Mouse (Mus musculus) 3134 (cell line): ENCODE results near the gene Olfr986.
"Not testable (repeated sequence)": the region's sequence is repeated elsewhere in the genome, so short reads cannot be mapped to it uniquely, and the experiment has no call there.

Experiments
- DNase-seq: peaks from one replicate; pipeline ENCODE4 v3.0.0-alpha.2; 2011; ENCODE audit warnings: low spot score; ENCODE audit not compliant: insufficient read length; ENCODE audit errors: extremely low read depth

Gene Olfr986

DNA sequence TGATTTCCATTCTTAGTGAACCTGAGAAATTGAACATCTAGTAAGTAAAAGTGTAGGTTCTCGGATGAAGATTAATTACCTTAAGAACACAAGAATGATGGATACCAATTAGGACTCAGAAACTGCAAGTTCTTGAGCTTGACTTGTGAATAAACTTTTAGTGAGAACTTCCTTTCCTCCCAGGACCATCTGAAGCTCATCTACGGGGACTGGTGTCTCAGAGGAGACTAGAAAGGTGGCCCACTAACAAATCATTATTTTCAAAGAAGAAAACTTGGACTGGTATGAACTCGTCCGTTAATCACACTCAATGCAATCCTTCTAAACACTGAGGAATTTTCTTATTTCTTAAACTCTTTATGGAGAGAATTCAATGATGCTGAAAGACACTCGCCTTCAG lies at the start of gene Olfr986:
Gene Olfr986, plus strand, starts transcription at position 301 of the 400 bp plus-strand sequence.
- DNase-seq: no peak

DNA sequence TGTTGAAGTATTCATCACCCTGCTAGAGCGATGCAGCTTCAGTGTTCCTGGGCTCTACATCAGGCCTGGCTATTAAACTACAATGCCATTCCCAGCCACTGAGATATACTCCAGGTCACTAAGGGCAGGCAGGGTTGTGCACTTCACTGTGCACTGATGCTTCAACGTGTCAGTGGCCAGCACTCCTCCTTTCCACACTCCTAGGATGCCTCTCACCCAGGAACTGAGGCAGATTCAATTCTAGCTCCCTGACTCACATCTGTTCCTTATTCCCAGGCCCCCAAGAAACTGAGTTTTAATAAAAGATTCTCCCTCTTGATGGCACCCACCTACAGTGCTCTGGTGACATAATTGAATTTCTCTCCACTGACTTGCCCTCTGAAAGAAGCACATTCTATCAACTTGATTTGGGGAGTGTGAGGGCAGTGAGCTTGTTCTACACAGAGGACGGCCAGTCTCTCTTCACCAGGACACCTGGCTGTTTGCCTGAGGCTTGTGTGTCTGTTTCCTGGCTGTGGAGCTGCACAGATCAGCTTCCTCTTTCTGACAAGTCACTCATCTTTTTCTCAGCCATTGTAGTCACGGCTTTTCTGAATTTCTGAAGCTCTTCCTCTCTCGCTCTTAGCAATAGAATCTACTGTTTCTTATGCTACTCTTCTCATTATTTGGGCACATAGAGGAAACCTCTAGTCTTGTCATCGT lies 43.6 kb upstream of the Olfr986 start:
- DNase-seq: no peak

DNA sequence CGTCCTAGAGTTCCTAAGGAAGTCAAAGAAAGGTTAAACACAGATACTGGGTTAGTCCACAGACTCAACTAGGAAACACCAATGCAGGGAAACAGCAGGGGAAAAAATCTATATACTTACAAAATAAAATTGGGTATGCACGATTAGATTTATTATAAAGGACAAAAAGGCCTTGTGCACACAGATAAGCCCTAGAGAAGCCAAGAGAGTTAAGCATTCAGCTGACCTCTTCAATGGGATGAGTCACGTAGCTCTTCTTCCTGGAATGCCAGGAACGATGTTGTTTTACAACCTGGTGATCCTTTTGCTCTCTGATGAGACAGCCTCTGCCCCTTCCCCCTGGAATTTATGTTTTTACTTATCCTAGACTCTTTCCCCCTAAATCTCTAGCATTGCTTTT lies 41.2 kb upstream of the Olfr986 start:
- DNase-seq: no peak

DNA sequence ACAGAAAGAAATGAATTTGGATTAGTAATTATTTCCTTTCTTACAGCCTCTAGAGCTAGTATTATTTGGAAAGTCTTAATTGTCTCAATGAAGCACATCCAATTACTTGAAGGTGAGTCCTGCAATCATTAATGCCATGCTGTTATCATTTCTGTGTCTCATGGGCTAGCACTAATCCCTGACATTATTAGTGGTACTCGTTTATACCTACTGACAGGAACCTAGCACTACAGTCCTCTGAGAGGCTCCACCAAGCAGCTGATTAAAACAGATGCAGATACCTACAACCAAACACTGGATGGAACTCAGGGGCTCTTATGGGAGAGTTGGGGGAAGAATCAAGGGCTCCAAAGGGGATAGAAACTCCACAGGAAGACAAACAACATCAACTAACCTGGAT lies 39.2 kb upstream of the Olfr986 start:
- DNase-seq: no peak

DNA sequence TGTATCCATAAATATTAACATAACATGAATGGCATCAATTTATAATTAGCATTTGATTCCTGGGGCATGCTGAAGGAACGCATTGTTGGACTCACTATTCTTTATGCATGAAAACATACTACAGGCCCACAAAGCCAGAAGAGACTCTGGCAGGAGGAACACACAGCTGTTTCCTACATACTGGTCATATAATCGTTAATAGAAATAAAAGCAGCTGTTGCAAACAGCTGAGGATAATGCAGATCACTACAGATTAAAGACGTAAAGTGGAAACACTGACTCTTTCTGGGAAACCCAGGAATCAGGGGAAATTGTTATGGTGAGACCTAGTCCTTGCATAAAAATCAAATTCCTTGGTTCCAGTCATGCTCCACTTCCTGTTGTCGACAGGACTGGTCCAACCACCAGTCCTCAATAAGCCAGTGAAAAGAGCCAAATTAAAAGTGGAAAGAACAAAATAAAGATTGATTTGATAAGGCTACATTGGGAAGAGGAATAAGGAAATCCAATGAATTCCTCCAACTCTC lies 25.5 kb upstream of the Olfr986 start:
- no peak for DNase-seq

DNA sequence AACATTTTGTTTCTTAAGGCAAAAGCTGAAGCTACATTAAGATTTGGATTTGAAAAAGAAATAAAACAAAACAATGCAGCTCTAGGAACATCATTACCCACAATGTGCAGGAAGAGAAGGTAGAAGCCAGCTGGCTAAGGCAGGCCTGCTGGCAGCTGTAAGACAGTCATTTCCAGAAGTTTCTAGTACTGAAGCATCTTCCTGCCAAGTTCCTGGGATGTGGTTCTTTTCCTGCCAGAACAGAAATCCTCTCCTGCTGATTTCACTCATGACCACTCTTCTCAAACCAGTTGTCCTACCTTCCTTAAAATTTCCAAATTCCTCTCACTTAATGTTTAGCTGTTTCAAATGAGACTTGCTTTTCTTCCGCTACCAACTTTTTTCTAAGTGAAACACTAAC lies 14.3 kb upstream of the Olfr986 start:
- no peak for DNase-seq

DNA sequence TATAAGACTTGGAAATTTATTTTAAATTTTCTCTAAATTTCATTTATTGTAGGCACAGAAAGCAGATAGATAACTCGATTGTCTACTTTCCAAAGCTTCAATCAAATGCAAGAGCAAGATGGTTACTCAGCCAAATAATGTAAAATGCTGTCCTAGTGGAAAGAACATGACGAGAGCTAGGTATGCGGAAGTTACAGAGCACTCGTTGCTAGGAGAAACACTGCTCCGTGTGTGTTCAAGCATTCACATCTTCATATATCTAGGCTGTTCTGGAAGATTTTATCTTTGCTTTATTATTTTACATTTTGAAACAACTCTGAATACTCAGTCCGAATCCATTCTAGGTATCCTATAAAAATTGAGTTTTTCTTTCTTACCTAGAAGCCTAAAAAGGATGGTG lies 3.7 kb upstream of the Olfr986 start:
- no peak for DNase-seq

DNA sequence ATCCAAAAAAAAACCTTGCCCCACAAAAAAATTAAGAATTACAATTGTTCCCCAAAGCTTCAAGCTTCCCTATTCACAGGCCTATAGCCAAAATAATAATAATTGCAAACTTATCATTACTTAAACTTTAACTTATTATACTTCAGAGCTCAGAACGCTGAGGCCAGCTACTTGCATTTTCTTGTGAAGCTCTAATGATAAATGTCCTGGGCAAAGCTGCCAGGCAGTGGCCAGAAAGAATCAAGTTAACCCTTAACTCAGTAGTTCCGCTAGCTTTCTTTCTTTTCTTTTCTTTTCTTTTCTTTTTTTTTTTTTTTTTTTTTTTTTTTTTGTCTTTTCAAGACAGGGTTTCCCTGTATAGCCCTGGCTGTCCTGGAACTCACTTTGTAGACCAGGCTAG lies 4.4 kb downstream of the Olfr986 start:
- not testable (repeated sequence) for DNase-seq

DNA sequence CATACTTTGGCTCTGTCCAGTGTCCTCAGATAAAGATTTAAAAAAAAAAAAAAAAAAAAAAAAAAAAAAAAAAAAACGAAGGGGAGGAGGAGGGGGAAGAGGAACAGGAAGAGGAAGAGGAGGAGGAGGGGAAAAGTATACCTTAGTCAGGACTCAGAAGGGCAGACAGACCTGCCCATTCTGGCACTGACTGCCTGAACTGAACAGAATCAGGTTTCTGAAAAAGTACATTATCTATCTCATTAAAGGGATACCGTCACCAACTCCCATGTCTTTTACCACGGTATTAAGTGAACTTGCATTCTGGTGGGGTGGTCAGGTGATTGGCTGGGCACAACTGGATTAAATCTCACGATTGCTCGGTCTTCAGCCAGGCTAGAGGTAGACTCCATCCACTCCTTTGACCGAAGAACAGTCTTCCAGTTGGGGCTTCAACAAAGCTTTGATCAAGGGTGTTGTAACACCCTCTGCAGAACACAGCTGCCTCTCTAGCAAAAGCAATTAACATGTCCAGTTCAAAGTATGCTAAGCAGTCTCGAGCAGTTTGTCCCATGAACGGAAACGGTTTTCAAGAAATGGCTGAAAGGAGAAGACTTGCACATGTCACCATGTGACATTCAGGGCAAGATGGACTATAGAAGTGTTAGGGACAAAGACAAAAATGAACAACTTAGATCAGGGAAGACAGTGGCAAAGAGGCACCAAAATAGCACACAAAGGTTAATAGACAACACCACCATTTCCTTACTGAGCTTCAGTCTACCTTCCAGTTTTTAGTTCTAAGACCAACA lies 10.6 kb downstream of the Olfr986 start:
- DNase-seq: no peak

DNA sequence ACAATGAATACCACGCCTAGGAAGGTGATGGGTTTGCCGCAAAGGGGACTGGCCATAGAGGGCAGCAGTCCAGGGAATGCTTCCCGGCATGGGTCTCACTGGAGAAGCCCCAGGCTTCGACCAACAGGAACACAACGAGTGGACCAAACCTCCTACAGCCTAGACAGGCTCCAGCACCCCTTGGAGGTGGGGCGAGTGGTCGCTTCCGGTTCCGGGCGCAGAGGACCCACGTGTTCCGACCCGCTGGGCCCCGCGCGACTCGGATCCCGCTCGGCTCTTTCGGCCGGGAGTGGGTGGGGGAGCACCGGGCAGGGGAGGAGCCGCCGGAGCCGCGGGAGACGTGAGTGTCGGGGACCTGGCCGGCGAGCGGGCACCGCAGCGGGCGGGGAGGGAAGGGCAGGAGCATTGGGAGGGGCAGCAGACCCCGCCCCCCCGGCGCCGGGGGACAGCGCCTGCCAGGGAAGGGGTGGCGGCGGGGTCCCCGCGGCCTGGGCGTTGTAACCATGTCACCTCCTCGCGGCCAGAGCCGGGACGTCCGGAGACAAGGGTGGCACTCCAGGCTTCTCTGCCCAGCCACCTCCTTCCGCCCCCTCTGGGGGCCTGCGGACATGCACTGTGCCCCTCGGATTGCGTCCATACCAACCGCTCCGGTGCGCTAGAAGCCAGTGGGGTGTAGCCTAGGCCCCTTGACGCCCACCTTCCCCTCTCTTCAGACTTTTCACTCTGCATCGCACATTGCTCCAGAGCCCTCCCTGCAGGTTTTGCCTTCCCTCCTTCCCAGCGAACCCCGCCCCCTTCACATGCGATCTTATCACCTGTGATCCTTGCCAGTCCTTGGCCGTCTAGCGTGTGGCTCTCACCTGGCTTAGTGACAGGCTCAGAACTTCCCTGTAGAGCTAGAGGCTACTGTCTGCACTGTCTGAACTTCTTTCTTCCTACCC lies 11.6 kb downstream of the Olfr986 start, which contains the start of gene Zfp202:
Gene Zfp202, plus strand, starts transcription at position 219 of the 941 bp plus-strand sequence.
- DNase-seq: peak; percentile 89

DNA sequence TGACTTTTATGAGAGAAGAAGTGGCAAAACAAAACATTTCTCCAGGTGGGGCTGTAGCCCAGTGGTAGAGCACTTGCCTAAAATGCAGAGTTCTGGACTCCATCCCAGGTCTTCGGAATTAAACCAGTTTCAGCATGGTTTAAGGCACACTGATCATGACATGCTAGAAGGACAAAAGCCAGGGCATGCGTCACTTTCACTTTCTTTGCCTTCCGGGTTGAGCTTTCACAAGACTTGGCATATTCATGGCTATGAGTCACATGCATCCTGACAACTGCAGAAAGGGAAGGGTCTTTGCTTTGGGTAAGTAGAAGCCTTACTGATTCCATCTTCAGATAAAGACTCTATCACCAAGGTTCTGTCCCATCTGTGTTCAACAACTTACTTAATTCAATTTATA lies 15.3 kb downstream of the Olfr986 start:
- DNase-seq: peak; percentile 38

DNA sequence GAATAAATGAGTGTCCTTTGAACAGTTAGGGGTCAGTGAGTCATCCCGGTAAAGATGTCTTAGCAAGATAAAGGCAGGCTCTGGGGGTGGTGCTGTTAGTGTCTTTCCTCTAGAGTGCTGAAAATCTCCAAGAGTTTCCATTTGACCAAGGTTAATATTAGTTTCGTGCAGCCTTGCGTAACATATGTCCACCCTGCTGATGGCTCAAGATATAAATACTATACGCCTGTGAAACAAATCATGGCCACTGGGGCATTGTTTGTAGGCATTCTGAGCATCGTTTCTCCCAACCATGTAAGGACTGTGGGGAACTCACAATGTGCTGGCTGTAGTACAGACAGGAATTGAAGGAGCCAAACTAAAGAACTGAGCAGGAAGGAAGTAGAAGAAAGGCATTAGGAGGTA lies 25.8 kb downstream of the Olfr986 start:
- DNase-seq: no peak

DNA sequence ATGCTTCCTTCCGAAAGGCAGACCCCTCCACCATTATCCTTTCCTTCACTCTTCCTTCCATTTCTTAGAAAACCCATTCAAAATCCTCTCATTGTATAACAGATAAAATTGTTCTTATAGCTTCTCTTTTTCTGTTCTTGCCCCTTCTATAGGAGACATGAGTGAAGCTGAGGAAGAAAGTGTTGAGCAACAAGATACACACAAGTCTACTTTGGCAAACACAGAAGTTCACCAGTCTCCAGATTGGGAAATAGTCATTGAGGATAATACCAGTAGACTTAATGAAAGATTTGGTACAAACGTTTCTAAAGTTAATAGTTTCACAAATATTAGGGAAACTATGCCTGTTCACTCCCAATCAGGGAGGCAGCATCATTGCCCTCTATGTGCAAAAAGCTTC lies 30.0 kb downstream of the Olfr986 start:
- no peak for DNase-seq

DNA sequence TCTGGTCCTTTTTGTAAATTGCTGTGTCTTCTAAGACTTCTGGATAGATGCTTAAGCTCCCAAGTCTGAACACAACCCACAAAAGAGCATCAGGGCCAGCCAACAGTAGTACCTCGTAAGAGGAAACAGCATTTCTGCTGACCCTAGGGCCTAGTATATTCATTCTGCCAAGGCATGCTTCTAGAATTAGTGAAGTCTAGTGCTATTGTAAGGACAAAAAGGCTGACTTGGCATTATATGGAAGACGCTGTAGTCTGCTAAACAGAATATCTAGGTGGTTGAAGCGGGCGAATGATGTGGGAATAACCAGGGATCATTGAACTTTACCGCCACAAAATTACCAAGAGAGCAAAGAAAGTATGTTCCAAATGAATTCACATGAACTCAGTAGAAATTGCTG lies 33.3 kb downstream of the Olfr986 start:
- no peak for DNase-seq

DNA sequence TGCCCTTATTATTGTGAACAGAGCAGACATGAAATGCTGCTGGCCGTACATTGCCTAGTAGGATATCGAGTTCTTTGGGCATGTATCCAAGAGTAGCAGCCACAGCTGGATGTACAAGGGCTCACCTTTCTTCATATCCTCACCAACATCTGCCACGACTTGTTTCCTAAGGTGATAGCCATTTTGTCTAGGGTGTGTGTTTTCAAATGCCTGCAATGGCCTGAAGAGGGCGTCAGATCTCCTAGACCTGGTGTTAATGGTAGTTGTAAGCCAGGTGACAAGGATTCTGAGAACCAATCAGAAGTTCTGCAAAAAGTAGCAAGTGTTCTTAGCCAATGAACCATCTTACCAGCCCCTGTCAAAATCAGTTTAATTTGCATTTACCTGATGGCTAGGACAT lies 35.9 kb downstream of the Olfr986 start:
- no peak for DNase-seq

DNA sequence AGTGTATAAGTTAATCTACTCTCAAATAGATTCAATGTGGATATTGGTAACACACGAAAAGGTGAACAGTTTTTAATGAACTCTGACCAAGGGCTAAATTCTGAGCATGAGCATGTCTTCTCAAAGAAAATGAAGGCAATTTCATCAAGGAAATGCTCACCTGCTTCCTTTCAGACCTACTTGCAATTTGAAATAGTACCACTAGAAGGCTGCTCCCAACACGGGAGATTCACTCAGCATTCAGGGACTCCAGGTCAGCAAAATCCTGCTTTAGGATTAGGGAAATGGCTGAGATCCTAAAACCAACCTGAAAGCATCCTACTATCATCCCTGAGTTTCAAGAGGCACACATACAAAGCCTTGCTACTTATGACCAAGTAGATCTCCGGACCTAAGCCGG lies 43.6 kb downstream of the Olfr986 start:
- no peak for DNase-seq

DNA sequence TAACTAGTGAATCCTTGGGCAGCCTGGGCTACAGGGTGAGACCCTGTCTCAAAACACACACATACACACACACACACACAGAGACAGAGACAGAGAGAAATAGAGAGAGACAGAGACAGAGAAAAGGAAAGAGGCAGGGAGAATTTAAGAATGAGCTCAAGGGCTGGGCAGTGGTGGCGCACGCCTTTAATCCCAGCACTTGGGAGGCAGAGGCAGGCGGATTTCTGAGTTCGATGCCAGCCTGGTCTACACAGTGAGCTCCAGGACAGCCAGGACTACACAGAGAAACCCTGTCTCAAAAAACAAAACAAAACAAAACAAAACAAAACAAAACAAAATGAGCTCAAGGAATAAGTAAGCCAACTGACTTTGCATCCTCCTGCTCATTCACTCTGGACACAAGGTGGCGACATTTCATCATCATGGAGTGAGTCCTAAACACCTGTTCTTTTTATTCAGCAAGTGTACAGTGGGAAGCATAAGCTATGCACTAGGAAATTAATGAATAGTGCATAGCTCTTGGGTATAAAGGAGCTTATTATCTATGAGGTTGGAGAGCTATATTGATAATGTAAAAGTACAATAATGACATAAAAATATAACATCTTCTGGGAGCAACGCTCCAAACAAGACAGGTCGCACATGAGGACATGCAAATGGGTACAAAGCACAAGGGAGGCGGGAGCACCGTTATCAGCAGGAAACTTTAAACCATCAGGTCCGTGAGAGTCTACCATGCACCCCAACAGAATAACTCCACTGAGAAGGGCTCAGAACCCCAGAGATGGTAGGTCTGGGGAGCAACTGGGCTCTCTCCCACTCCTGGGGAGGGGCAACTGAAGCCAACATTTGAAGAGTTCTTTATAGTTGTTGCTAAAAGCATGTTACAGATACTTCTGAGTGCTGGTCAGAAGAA lies 47.4 kb downstream of the Olfr986 start:
- DNase-seq: no peak

DNA sequence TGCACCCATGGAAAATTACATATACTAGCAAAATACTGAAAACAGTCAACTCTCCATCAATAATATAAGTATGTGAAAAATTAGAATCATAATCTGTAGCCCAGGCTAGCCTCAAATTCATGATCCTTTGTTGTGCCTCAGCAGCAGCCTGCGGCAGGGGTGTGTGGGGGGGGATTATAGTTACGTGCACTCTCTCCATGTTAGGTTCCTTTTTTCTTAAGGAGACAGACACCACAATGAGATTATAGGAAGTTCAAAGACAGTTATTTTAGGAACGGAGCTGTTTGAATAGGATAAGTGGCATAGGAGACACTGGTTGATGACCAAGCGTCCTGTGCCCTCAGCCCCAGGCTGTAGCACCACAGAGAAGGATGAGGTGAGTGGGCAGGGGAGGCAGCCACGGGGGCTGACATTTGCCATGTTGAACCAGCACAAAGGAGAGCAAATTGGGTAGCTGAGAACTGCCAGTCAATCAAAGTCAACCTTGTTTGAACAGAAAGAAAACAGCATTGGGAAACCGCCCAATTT lies 48.1 kb downstream of the Olfr986 start:
- DNase-seq: no peak

DNA sequence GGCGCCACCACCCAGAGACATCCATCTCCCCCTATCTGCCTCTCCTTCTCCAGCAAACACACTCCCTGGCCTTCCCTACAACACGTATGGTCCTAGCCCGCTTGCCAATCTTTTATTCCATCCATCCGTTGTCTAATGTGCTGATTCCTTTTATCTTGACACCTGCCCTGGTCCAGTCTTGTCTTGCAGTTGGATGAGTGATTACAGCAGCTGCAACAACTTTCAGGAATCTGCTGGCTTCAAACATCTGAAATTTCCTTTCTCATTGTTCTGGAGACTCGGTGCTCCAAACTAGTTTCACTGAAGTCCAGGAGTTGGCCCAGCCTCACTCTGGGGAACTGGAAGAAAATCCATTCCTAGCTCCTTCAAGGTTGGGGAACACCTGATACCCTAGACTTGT lies 48.8 kb downstream of the Olfr986 start:
- no peak for DNase-seq

DNA sequence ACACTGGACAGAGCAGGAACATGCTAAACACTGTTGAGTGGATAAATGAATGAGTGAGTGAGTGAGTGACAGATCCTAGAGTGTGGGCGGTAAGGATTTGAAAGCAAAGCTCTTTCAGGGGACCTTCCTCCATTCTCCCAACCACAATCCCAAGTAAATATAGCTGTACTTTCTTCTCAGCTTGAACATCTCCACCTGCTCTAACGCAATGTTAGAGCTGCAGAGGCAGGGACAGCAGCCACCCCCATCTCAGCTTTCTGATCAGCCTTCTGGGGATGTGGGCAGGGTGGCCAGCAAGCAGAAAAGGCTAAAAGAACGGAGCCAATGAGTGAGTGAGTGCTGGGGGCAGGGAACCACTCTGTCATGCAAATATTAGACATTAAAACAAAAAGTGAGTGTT lies 50.3 kb downstream of the Olfr986 start:
- no peak for DNase-seq
